Mouse (Mus musculus): Measurements from ENCODE around the gene Dgkb. TPM values are rescaled to one million over a fixed set of nuclear protein-coding genes. Genes with fewer than 3 reads are reported as not detected.

The Dgkb gene
- polyA plus RNA-seq, 1 experiment from 2014 or later = 0.77 TPM

DNA sequence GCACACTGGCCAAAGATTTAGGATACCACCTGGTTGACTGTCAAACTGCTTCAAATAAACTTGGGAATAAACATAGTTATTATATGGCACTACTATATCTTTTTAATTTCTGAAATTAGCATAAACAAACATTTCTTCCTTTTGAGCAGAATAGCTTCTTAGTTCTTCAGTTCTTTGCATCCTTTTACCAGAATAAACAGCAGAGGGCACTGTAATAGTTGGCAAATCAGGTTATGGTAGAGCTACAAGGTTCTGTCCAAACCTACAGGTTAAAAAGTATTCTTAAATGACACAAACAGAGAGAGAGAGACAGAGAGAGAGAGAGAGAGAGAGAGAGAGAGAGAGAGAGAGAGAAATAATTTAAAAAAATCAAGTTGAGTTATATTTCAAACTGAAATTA is 322.5 kb downstream of the Dgkb start:
- H3K9ac ChIP-seq (replicated peaks; ENCODE audit: low read length) = no peak overlapping the region
- H3K4me1 ChIP-seq (ENCODE audit: control insufficient read depth, insufficient read depth, low read length) = no peaks in the 10 kb centered on the region
- no peak overlapping the region for H3K4me2 ChIP-seq (ENCODE audit: low read depth, low read length)
- no peaks in the 10 kb centered on the region for H3K27me3 ChIP-seq (ENCODE audit: control insufficient read depth, insufficient read depth, low read length)
- ATAC-seq (replicated peaks; ENCODE audit: insufficient number of reproducible peaks, low FRiP score, low TSS enrichment, low read depth) = no peak
- H3K27ac ChIP-seq (replicated peaks; ENCODE audit: low read depth, low read length) = no peak overlapping the region
- H3K36me3 ChIP-seq (replicated peaks; ENCODE audit: control insufficient read depth, insufficient read depth, low read depth, low read length) = no peaks in the 10 kb centered on the region
- H3K9me3 ChIP-seq (replicated peaks; ENCODE audit: control insufficient read depth, low read length) = no peaks in the 10 kb centered on the region
- H3K4me3 ChIP-seq (ENCODE audit: low read depth, low read length) = no peak overlapping the region
- peak; percentile 40 for DNase-seq (ENCODE audit: low spot score)

DNA sequence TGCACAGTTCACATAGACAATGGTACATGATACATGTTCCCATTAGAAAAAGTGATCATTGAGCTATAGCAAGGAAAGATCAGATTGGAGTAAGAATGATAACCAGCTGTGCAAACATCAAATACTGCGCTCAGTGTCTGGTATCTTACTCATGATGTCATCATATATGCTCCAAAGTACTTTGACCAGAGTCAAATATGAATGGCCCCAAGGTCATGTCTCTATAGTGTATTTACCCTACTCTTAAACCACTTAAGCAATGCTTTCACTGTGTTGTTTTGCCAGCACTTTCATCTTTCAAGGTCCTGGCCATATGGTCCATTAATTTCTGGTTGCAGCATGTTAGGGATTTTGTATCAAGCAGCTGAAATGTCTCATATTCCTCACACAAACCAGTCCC is 415.1 kb downstream of the Dgkb start:
- Histone ChIP-seq H3K4me2 (ENCODE audit: low read depth, low read length) (no peak overlapping the region), H3K9ac (replicated peaks; ENCODE audit: low read length) (no peak overlapping the region)
- 69% methylated on average over 1 of the region's 1 CpGs for WGBS

GRCm38 (mm10) chr12:38268856-38269255 is 451.3 kb downstream of the Dgkb start:
- Histone ChIP-seq H3K9me3 (replicated peaks; ENCODE audit: control insufficient read depth, low read length) (no peaks in the 10 kb centered on the region), H3K9ac (replicated peaks; ENCODE audit: low read length) (no peak overlapping the region), H3K4me2 (ENCODE audit: low read depth, low read length) (no peak overlapping the region), H3K4me3 (ENCODE audit: low read depth, low read length) (no peak overlapping the region), H3K27ac (replicated peaks; ENCODE audit: low read depth, low read length) (no peak overlapping the region), H3K4me1 (ENCODE audit: control insufficient read depth, insufficient read depth, low read length) (no peaks in the 10 kb centered on the region), H3K36me3 (replicated peaks; ENCODE audit: control insufficient read depth, insufficient read depth, low read depth, low read length) (no peaks in the 10 kb centered on the region), H3K27me3 (ENCODE audit: control insufficient read depth, insufficient read depth, low read length) (no peaks in the 10 kb centered on the region)
- no peak for DNase-seq (ENCODE audit: low spot score)
- ATAC-seq (replicated peaks; ENCODE audit: insufficient number of reproducible peaks, low FRiP score, low TSS enrichment, low read depth) = no peak

More for the DNA sequence above, 415.1 kb downstream of the Dgkb start:
- DNase-seq (ENCODE audit: low spot score) (no peak), ATAC-seq (replicated peaks; ENCODE audit: insufficient number of reproducible peaks, low FRiP score, low TSS enrichment, low read depth) (peak; percentile 48)
- no peaks in the 10 kb centered on the region for H3K9me3 ChIP-seq (replicated peaks; ENCODE audit: control insufficient read depth, low read length)
- H3K27ac ChIP-seq (replicated peaks; ENCODE audit: low read depth, low read length) = no peak overlapping the region
- H3K27me3 ChIP-seq (ENCODE audit: control insufficient read depth, insufficient read depth, low read length) = no peaks in the 10 kb centered on the region
- no peaks in the 10 kb centered on the region for H3K36me3 ChIP-seq (replicated peaks; ENCODE audit: control insufficient read depth, insufficient read depth, low read depth, low read length)
- no peaks in the 10 kb centered on the region for H3K4me1 ChIP-seq (ENCODE audit: control insufficient read depth, insufficient read depth, low read length)
- H3K4me3 ChIP-seq (ENCODE audit: low read depth, low read length) = no peak overlapping the region

- Histone ChIP-seq H3K4me2 (ENCODE audit: low read depth, low read length) (no peak overlapping the region), H3K4me3 (ENCODE audit: low read depth, low read length) (no peak overlapping the region), H3K27me3 (ENCODE audit: control insufficient read depth, insufficient read depth, low read length) (no peaks in the 10 kb centered on the region), H3K9ac (replicated peaks; ENCODE audit: low read length) (no peak overlapping the region), H3K27ac (replicated peaks; ENCODE audit: low read depth, low read length) (no peak overlapping the region), H3K9me3 (replicated peaks; ENCODE audit: control insufficient read depth, low read length) (no peaks in the 10 kb centered on the region), H3K36me3 (replicated peaks; ENCODE audit: control insufficient read depth, insufficient read depth, low read depth, low read length) (no peaks in the 10 kb centered on the region), H3K4me1 (ENCODE audit: control insufficient read depth, insufficient read depth, low read length) (no peaks in the 10 kb centered on the region)
- 91% methylated on average over 1 of the region's 1 CpGs for WGBS
- no peak for ATAC-seq (replicated peaks; ENCODE audit: insufficient number of reproducible peaks, low FRiP score, low TSS enrichment, low read depth)
- no peak for DNase-seq (ENCODE audit: low spot score)
These were observed 484.0 kb downstream of the Dgkb start for GRCm38 (mm10) chr12:38301497-38301896.

GRCm38 (mm10) chr12:38303841-38304240 is 486.3 kb downstream of the Dgkb start:
- Histone ChIP-seq H3K4me3 (ENCODE audit: low read depth, low read length) (no peak overlapping the region), H3K36me3 (replicated peaks; ENCODE audit: control insufficient read depth, insufficient read depth, low read depth, low read length) (no peaks in the 10 kb centered on the region), H3K4me1 (ENCODE audit: control insufficient read depth, insufficient read depth, low read length) (no peaks in the 10 kb centered on the region), H3K4me2 (ENCODE audit: low read depth, low read length) (no peak overlapping the region), H3K9me3 (replicated peaks; ENCODE audit: control insufficient read depth, low read length) (no peaks in the 10 kb centered on the region), H3K27ac (replicated peaks; ENCODE audit: low read depth, low read length) (no peak overlapping the region), H3K9ac (replicated peaks; ENCODE audit: low read length) (no peak overlapping the region), H3K27me3 (ENCODE audit: control insufficient read depth, insufficient read depth, low read length) (no peaks in the 10 kb centered on the region)
- no peak for ATAC-seq (replicated peaks; ENCODE audit: insufficient number of reproducible peaks, low FRiP score, low TSS enrichment, low read depth)
- 61% methylated on average over 3 of the region's 3 CpGs for WGBS
- no peak for DNase-seq (ENCODE audit: low spot score)

DNA sequence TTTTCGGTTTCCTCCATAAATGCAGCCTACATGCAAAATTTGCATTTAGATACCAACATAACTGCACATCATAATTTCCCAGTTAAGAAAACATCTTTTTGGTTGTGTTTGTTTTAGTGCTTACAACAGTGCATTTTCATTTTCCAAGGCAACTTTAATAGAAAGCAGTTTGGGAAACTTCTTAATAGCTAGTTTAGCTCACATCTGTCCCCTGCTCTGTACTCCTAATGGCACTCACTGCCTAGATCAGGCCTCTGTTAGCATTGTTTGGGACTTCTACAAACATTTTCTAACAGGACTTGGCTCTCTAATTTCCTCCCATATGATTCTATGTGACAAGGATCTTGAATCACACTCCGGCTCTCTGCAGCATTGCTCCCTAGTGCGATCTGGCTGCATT is 486.7 kb downstream of the Dgkb start:
- H3K36me3 ChIP-seq (replicated peaks; ENCODE audit: control insufficient read depth, insufficient read depth, low read depth, low read length) = no peaks in the 10 kb centered on the region
- H3K9ac ChIP-seq (replicated peaks; ENCODE audit: low read length) = no peak overlapping the region
- no peak for DNase-seq (ENCODE audit: low spot score)
- ATAC-seq (replicated peaks; ENCODE audit: insufficient number of reproducible peaks, low FRiP score, low TSS enrichment, low read depth) = no peak
- no peak overlapping the region for H3K27ac ChIP-seq (replicated peaks; ENCODE audit: low read depth, low read length)
- H3K4me2 ChIP-seq (ENCODE audit: low read depth, low read length) = no peak overlapping the region
- no peak overlapping the region for H3K4me3 ChIP-seq (ENCODE audit: low read depth, low read length)
- H3K9me3 ChIP-seq (replicated peaks; ENCODE audit: control insufficient read depth, low read length) = no peaks in the 10 kb centered on the region
- H3K4me1 ChIP-seq (ENCODE audit: control insufficient read depth, insufficient read depth, low read length) = no peaks in the 10 kb centered on the region
- no peaks in the 10 kb centered on the region for H3K27me3 ChIP-seq (ENCODE audit: control insufficient read depth, insufficient read depth, low read length)
- 86% methylated on average over 3 of the region's 3 CpGs for WGBS

- H3K36me3 ChIP-seq (replicated peaks; ENCODE audit: control insufficient read depth, insufficient read depth, low read depth, low read length) = no peaks in the 10 kb centered on the region
- H3K9ac ChIP-seq (replicated peaks; ENCODE audit: low read length) = no peak overlapping the region
- no peak for ATAC-seq (replicated peaks; ENCODE audit: insufficient number of reproducible peaks, low FRiP score, low TSS enrichment, low read depth)
These were observed 492.4 kb downstream of the Dgkb start for GRCm38 (mm10) chr12:38309885-38310284.

GRCm38 (mm10) chr12:38327729-38328271 is 510.3 kb downstream of the Dgkb start:
- no peaks in the 10 kb centered on the region for H3K36me3 ChIP-seq (replicated peaks; ENCODE audit: control insufficient read depth, insufficient read depth, low read depth, low read length)
- no peaks in the 10 kb centered on the region for H3K4me1 ChIP-seq (ENCODE audit: control insufficient read depth, insufficient read depth, low read length)
- no peak overlapping the region for H3K9ac ChIP-seq (replicated peaks; ENCODE audit: low read length)
- no peaks in the 10 kb centered on the region for H3K9me3 ChIP-seq (replicated peaks; ENCODE audit: control insufficient read depth, low read length)
- H3K27ac ChIP-seq (replicated peaks; ENCODE audit: low read depth, low read length) = no peak overlapping the region
- no peak for DNase-seq (ENCODE audit: low spot score)
- no peak overlapping the region for H3K4me2 ChIP-seq (ENCODE audit: low read depth, low read length)
- no peak for ATAC-seq (replicated peaks; ENCODE audit: insufficient number of reproducible peaks, low FRiP score, low TSS enrichment, low read depth)
- WGBS = 90% methylated on average over 1 of the region's 1 CpGs
- no peaks in the 10 kb centered on the region for H3K27me3 ChIP-seq (ENCODE audit: control insufficient read depth, insufficient read depth, low read length)
- no peak overlapping the region for H3K4me3 ChIP-seq (ENCODE audit: low read depth, low read length)

More at GRCm38 (mm10) chr12:38309885-38310284, 492.4 kb downstream of the Dgkb start:
- no peak overlapping the region for H3K4me2 ChIP-seq (ENCODE audit: low read depth, low read length)
- no peak overlapping the region for H3K27ac ChIP-seq (replicated peaks; ENCODE audit: low read depth, low read length)
- no peaks in the 10 kb centered on the region for H3K4me1 ChIP-seq (ENCODE audit: control insufficient read depth, insufficient read depth, low read length)
- DNase-seq (ENCODE audit: low spot score) = no peak
- H3K9me3 ChIP-seq (replicated peaks; ENCODE audit: control insufficient read depth, low read length) = no peaks in the 10 kb centered on the region
- no peak overlapping the region for H3K4me3 ChIP-seq (ENCODE audit: low read depth, low read length)
- no peaks in the 10 kb centered on the region for H3K27me3 ChIP-seq (ENCODE audit: control insufficient read depth, insufficient read depth, low read length)
